Mouse (Mus musculus): ENCODE data around the gene Catsper2.
A peak's percentile ranks its signal among the peaks of the same experiment; 100 is the strongest.

The Catsper2 gene

GRCm38 (mm10) chr2:121413387-121414042 lies at the start of gene Catsper2, which contains the start of gene Pdia3:
TSS of gene Catsper2 (minus strand) at chr2:121413792.
TSS of gene Pdia3 (plus strand) at chr2:121413775.
- peak; percentile 96 for DNase-seq

- DNase-seq: no peak
These were observed 46.5 kb upstream of the Catsper2 start for GRCm38 (mm10) chr2:121460071-121460470.

DNA sequence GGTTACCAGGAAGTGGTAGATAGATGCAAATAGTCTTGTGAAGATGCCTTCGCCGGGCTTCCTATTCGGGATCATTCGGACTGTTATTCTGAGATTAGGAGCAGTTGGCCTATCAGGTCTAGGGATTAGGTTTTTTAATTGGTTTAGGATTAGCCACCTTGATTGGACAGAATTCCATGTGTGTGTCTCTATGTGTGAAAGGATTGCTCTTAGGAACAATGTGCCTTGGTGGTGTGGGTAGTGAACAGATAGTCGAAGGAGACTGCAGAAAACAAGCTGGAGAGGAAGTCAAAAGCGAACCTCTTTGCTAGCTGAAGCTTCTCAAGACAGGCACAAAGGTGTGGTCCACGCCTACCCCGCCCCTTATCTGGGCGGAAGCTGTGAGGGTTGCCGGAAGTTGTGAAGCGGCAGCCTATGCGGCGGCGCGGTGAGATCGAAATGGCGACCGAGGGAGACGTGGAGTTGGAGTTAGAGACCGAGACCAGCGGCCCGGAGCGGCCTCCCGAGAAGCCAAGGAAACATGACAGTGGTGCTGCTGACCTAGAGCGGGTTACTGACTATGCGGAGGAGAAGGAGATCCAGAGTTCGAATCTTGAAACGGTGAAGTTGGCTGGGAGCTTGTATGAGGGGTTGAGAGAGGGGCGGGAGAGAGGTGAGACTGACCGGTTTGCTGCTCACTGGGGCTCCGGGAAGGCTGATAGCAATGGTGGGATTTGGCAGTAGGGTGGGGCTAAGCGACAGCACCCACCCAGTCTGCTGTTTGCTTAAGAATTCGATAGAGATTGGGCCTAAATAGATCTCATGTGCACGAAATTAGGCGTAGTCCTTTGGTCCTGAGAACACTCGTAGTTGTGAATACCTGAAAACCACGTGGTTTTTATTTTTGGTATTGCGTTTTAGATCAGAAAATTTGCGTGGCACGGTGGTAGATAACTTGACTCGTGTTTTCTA lies 43.4 kb upstream of the Catsper2 start, which contains the start of gene Serinc4:
Serinc4 (minus strand) TSS at position 90 of the 951 bp plus-strand sequence.
- peak; percentile 93 for DNase-seq

- DNase-seq: no peak
These were observed 41.9 kb upstream of the Catsper2 start for GRCm38 (mm10) chr2:121455534-121455933.

GRCm38 (mm10) chr2:121453917-121454316 lies 40.3 kb upstream of the Catsper2 start:
- DNase-seq: no peak

DNA sequence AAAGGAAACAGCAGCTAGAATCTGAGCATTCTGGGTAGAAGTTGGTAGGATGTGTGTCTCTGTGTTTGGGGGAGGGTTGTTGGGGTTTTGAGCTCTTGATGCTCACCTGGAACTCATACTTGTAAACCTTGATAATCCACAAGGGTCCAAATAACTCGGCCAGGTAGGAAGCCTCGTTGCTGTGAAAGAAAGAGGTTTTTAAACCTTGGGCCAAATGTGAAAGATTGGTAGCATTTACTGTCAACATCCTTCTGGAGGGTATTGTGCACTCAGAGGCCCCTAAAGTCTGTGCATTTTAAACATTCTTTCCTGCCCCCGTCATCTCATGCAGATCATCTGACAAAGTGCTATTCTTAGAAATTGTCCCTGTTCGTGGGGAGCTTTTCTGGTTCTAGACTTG lies 39.4 kb upstream of the Catsper2 start, which contains the start of gene Hypk:
Hypk (plus strand) TSS at position 301 of the 400 bp plus-strand sequence.
- DNase-seq: no peak

GRCm38 (mm10) chr2:121452361-121452760 lies 38.8 kb upstream of the Catsper2 start:
- no peak for DNase-seq

DNA sequence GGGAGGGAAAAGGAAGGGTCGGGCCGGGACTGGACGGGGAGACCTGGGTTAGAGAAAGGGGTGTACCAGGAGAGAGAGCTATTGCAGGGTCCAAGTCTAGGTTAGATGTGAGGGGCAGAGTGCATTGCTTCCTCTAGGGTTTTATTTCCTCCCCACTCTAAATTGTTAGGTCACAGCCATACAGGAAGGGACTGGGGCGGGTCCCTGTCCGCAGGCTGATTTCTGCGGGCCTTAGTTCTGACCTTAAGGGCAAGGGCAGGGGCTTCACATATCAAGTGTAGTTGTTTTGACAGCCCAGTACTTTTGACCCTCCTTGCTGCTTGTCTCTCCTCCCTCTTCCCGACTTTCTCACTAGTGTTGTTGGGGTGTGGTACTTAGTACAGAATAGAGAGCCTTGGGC lies 36.5 kb upstream of the Catsper2 start:
- peak; percentile 45 for DNase-seq

GRCm38 (mm10) chr2:121449545-121450011 lies 36.0 kb upstream of the Catsper2 start:
- peak; percentile 16 for DNase-seq

GRCm38 (mm10) chr2:121448739-121449535 lies 35.3 kb upstream of the Catsper2 start, which contains the start of gene Serf2:
TSS of gene Serf2 (plus strand) at chr2:121449195.
- peak; percentile 100 for DNase-seq

GRCm38 (mm10) chr2:121448136-121448535 lies 34.5 kb upstream of the Catsper2 start:
- DNase-seq: peak; percentile 81

DNA sequence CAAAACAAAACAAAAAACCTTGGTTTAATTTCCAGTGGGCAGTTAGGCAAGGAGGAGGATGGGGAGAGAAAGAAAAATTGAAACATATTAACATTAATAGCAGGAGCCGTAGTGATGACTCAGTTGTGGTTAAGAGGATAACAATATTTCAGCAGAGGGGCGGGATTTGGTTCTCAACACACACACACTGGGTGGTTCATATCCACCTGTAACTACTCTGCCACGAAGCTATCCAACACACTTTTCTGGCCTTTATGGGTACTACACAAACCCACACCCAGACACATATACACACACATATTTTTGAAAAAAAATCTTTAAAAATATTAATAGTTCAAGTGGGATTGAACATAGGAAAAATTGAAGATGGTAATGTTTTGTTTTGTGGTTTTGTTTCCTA lies 33.4 kb upstream of the Catsper2 start:
- no peak for DNase-seq

GRCm38 (mm10) chr2:121446506-121446905 lies 32.9 kb upstream of the Catsper2 start:
- DNase-seq: no peak

DNA sequence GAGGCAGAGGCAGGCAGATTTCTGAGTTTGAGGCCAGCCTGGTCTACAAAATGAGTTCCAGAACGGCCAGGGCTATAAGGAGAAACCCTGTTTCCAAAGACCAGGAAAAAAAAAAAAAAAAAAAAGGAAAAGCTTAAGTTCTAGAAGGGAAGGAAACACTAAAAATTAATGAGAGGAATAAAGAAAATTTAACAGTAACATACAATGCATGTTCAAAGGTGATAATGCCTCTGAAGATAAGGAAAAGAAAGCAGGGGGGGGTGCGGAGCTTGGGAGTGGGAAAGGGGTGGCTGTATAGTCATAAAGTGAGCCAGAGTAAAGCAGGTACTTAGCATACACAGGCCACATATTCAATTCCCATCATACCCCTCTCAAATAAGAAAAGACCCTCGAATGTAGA lies 31.5 kb upstream of the Catsper2 start:
- DNase-seq: no peak

DNA sequence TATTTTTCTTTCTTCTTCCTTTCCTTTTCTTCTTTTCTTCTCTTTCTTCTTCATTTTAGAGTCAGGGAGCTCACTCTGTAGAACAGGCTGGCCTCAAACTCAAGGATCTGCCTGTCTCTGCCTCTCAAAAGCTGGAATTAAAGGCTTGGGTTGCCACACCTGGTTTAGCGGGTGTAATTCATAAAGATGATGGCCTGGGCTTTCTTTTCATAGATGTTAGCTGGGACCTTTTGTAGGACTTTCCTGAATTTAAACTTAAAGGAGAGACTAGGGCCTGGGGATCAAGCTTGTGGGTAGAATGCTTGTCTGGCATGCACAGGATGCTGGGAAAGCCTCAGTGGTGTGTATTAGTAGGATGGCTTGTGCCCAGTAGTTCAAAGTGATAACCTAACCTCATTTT lies 30.6 kb upstream of the Catsper2 start, which contains the start of gene Ell3:
Ell3 (minus strand) TSS at position 101 of the 400 bp plus-strand sequence.
- no peak for DNase-seq

- peak; percentile 9 for DNase-seq
These were observed 29.4 kb upstream of the Catsper2 start for GRCm38 (mm10) chr2:121443068-121443349.

- peak; percentile 90 for DNase-seq
These were observed 28.9 kb upstream of the Catsper2 start for GRCm38 (mm10) chr2:121442259-121443067.

DNA sequence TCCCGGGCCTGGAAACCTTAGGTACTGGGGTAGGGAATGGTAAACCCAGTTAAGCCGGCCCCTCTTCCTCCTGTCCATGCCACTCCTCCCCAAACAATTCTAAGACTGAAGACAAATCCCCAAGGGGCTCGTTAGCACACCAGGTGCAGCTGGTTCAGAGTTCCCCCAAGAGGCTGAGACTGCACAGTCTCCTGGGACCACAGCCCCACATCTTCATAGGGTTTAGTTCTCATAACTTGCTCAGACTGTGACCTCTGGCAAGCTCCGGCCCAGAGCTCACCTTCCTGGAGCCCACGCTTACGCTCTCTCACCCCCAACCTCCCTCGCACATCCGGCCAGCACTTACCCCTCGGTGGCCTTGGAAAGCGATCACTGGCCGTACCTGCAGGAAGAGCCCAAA lies 28.2 kb upstream of the Catsper2 start:
- peak; percentile 10 for DNase-seq

- no peak for DNase-seq
These were observed 27.4 kb upstream of the Catsper2 start for GRCm38 (mm10) chr2:121440834-121441605.

DNA sequence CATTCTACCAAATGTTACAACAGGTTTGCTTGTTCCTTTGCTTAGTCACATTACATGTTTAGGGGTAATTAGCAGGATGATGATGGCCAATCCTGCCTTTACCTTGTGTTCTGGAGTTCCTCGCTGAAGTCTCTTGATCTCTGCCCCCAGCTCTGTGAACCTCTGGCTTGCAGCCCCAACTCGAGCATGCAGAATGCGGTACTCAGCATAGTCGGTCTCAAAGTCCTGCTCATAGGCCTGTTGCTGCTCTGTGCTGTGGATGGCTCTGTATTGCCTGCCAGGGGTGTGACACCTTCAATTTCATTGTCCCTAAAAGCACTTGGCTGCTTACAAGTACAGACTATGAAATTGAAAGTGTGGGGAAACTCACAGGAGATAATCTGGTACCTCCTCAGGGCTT lies 26.2 kb upstream of the Catsper2 start:
- no peak for DNase-seq

DNA sequence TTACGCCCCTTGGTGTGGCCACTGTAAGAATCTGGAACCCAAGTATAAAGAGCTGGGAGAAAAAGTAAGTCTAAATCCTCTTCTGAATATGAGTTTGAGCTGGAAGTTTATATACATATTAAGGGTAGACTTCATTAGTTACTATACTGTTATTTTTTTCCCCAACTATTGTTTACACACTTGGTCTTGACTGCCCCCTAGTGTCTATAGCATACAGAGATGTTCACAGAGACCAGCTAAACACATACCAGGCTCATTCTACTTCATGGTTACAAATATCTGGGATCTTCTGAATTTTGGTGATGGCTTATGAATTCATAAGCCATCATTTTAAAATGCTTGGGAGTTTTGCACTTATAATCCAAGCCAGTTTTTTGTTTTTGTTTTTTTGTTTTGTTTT lies 21.3 kb upstream of the Catsper2 start:
- peak; percentile 65 for DNase-seq
